Mouse (Mus musculus): ENCODE results near the gene Nemp1. TPM values are rescaled to one million over a fixed set of nuclear protein-coding genes. Genes with fewer than 3 reads are reported as not detected.

The Nemp1 gene
- polyA plus RNA-seq, 1 experiment from 2014 or later = 5.0 TPM

DNA sequence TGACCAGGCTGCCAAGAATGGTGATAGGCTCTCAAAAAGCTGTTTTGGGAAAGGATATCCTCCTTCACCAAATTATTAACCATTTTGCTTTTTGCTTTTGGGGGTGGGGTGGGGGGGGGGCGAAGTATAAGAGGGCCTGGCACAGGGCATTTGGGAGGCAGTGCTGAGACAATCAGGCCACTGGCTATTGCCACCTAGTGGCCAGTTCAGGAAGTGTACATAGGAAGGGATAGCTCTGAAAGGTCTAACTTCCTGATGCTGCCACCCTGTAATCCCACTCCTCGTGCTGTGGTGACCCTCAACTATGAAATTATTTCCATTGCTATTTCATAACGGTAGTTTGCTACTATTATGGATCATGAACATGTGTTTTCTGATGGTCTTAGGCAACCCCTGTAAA lies 40.3 kb upstream of the Nemp1 start:
- Histone ChIP-seq H3K4me3 (ENCODE audit: low read depth, low read length) (no peak overlapping the region), H3K9ac (replicated peaks; ENCODE audit: low read depth) (no peak overlapping the region), H3K27ac (ENCODE audit: low read length) (no peak overlapping the region), H3K4me2 (replicated peaks; ENCODE audit: low read depth, low read length) (no peak overlapping the region), H3K9me3 (ENCODE audit: low read length) (no peaks in the 10 kb centered on the region), H3K36me3 (ENCODE audit: insufficient read depth, low read length) (no peaks in the 10 kb centered on the region), H3K4me1 (ENCODE audit: insufficient read depth, low read depth, low read length) (no peaks in the 10 kb centered on the region), H3K27me3 (replicated peaks; ENCODE audit: insufficient read depth, low read length) (no peaks in the 10 kb centered on the region)
- 90% methylated on average over 3 of the region's 3 CpGs for WGBS
- DNase-seq (ENCODE audit: low spot score) (no peak), ATAC-seq (no peak)
- peak; percentile 59 for TF ChIP-seq CTCF (IDR thresholded peaks at IDR 0.05)
- TF ChIP-seq EP300 (IDR thresholded peaks at IDR 0.05) = no peak

DNA sequence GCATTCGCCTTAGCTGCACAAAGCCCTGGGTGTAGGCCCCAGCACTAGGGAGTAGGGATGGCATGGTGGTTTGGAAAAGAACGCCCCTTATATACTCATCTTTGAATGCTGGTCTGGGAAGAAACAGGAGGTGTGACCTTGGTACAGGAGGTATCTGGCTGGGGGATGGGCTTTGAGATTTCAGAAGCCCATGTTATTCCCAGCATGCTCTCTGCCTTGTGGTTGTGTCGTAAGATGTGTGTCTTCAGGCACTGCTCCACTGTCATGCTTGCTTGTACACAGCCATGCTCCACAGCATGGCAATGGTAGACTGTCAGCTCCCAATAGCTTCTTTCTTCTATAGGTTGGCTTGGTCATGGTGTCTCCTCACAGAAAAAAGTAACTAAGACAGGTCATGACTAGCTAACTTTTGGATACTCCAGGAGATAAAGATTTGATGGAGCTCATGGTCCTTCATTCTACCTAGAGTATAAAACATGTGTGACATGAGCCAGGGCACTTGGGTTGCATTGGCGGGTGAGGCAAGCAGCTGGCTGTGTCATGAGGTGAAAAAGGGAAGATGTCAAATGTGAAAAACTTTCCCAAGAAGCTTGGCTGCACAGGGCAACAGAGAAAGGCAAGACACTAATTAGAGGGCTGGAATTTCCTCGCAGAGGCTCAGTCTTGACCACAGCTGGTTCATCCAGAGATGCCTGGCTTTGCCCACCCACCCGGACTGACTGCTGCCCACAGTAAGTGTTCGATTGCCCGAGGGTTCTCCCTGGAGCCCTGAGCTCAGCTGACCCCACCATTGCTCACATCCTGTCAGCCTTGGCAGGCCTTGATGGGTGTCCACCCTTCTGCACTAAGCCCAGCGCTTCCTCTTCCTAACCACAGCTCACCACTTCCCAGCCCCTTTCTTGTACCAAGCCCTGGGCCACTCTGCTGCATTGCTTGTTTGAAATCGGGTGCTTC lies 35.2 kb upstream of the Nemp1 start:
- ATAC-seq (peak; percentile 56), DNase-seq (ENCODE audit: low spot score) (peak; percentile 38)
- H3K4me3 ChIP-seq (ENCODE audit: low read depth, low read length) = no peak overlapping the region

DNA sequence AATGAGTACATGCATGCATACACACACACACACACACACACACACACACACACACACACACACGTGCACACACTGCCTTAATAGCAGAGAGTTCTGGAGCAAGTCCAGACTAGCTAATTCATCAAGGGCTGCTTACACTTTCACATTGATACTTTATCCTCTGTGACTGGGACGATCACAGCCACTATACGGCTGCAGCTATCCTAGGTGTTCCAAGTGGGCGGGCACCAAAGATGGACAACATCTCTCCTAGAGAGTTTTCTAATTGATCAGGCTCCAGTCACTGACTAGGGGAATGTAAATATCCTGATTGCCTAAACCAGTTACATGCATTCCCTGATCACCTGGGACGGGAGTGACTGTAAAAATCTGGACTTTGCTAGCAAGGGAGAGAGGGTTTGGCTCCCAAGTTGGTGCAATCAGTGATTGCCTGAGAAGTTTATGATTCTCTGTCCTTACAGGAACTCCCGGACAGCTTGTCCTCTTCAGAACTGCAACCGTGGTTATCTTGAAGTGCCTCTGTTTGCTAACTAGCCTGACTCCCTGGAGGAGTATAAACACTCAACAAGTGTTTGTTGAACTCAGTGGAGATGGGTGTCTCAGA lies 33.9 kb upstream of the Nemp1 start:
- Histone ChIP-seq H3K9me3 (ENCODE audit: low read length) (no peaks in the 10 kb centered on the region), H3K4me3 (ENCODE audit: low read depth, low read length) (no peak overlapping the region), H3K36me3 (ENCODE audit: insufficient read depth, low read length) (no peaks in the 10 kb centered on the region), H3K9ac (replicated peaks; ENCODE audit: low read depth) (no peak overlapping the region), H3K27ac (ENCODE audit: low read length) (no peak overlapping the region), H3K4me1 (ENCODE audit: insufficient read depth, low read depth, low read length) (no peaks in the 10 kb centered on the region), H3K27me3 (replicated peaks; ENCODE audit: insufficient read depth, low read length) (no peaks in the 10 kb centered on the region), H3K4me2 (replicated peaks; ENCODE audit: low read depth, low read length) (no peak overlapping the region)
- no peak for ATAC-seq
- peak; percentile 32 for DNase-seq (ENCODE audit: low spot score)
- TF ChIP-seq CTCF (IDR thresholded peaks at IDR 0.05) (no peak), EP300 (IDR thresholded peaks at IDR 0.05) (no peak)
- 22% methylated on average over 7 of the region's 7 CpGs for WGBS

More for the DNA sequence above, 35.2 kb upstream of the Nemp1 start:
- no peak for TF ChIP-seq EP300 (IDR thresholded peaks at IDR 0.05)
- TF ChIP-seq CTCF (IDR thresholded peaks at IDR 0.05) = no peak
- Histone ChIP-seq H3K4me1 (ENCODE audit: insufficient read depth, low read depth, low read length) (no peaks in the 10 kb centered on the region), H3K36me3 (ENCODE audit: insufficient read depth, low read length) (no peaks in the 10 kb centered on the region), H3K4me2 (replicated peaks; ENCODE audit: low read depth, low read length) (no peak overlapping the region), H3K9me3 (ENCODE audit: low read length) (no peaks in the 10 kb centered on the region), H3K27me3 (replicated peaks; ENCODE audit: insufficient read depth, low read length) (no peaks in the 10 kb centered on the region), H3K27ac (ENCODE audit: low read length) (no peak overlapping the region), H3K9ac (replicated peaks; ENCODE audit: low read depth) (no peak overlapping the region)
- WGBS = 59% methylated on average over 10 of the region's 10 CpGs

DNA sequence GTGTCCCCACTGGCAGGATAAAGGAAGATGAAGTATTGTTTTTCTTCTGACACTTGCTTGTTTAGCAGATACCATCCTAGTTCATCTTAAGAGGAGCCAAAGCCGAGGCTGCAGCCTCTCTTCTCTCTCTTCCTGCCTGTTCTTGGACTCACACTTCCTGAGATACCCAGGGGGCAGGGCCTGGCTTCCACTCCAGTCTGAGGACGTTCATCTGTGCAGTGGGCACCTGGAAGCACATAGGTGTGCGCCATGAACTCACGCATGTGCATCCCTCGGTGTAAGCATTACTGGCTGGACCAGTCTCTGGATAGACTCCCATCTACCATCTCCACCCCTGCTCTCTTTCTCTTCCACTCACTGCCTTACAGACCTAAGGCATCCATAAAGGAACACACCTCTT lies 26.3 kb upstream of the Nemp1 start:
- no peaks in the 10 kb centered on the region for H3K9me3 ChIP-seq (ENCODE audit: low read length)
- no peak overlapping the region for H3K9ac ChIP-seq (replicated peaks; ENCODE audit: low read depth)
- H3K27ac ChIP-seq (ENCODE audit: low read length) = no peak overlapping the region
- peaks cover 6% of the 10 kb centered on the region; the same call in 1 of the 2 replicates for H3K4me1 ChIP-seq (ENCODE audit: insufficient read depth, low read depth, low read length)
- no peak overlapping the region for H3K4me2 ChIP-seq (replicated peaks; ENCODE audit: low read depth, low read length)
- no peaks in the 10 kb centered on the region for H3K36me3 ChIP-seq (ENCODE audit: insufficient read depth, low read length)
- H3K4me3 ChIP-seq (ENCODE audit: low read depth, low read length) = no peak overlapping the region
- no peak for DNase-seq (ENCODE audit: low spot score)
- H3K27me3 ChIP-seq (replicated peaks; ENCODE audit: insufficient read depth, low read length) = no peaks in the 10 kb centered on the region
- TF ChIP-seq EP300 (IDR thresholded peaks at IDR 0.05) (no peak), CTCF (IDR thresholded peaks at IDR 0.05) (no peak)
- ATAC-seq = no peak
- WGBS = 65% methylated on average over 5 of the region's 5 CpGs

DNA sequence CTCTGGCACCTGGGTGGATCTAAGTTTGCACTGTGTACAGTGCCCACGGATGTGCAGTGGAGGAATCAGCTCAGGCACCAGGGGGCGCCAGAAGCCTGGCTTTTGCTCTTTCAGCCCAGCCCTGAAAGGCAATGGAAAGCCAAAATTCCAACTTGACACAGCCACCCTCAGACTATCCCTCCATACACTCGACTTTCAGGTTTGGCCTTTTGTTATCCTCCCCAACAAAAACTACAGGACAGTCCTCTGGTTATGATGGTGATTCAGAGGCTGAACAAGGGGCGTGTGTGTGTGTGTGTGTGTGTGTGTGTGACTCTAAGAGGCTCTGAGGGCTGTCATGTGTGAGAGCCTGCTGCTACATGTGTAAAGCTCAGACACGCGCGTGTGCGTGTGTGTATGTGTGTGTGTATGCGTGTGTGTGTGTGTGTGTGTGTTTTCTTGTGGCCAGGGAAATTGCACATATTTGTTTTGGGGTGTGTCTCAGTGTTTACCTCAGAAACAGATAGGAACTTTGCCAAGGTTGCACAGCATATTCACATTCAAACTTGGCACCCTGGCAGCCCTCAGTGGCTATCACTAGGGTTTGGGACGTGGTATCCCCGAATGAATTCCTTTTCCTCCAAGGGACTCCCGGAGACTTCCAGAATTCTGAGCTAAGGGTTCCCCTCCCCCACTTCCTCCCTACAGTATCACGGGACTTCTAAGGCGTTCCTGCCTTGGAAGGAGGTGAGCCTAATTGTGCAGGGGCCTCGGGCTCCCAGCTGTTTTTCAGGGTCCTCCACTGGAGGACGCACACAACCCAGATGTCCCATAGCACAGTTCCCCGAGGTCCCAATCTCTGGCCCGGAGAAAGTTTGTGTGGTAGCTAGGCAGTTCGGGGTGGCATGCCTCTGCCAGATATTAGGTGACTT lies 24.6 kb upstream of the Nemp1 start:
- H3K9ac ChIP-seq (replicated peaks; ENCODE audit: low read depth) = peak overlapping the region; percentile 77
- H3K36me3 ChIP-seq (ENCODE audit: insufficient read depth, low read length) = peaks cover 2% of the 10 kb centered on the region; the same call in 1 of the 2 replicates
- peak overlapping the region; percentile 66 for H3K4me3 ChIP-seq (ENCODE audit: low read depth, low read length)
- TF ChIP-seq EP300 (IDR thresholded peaks at IDR 0.05) = peak; percentile 9; the same call in 1 of the 2 replicates
- TF ChIP-seq CTCF (IDR thresholded peaks at IDR 0.05) = peak; percentile 97
- no peaks in the 10 kb centered on the region for H3K27me3 ChIP-seq (replicated peaks; ENCODE audit: insufficient read depth, low read length)
- H3K4me1 ChIP-seq (ENCODE audit: insufficient read depth, low read depth, low read length) = peaks cover 6% of the 10 kb centered on the region; the same call in 1 of the 2 replicates
- ATAC-seq = peak; percentile 75
- H3K9me3 ChIP-seq (ENCODE audit: low read length) = no peaks in the 10 kb centered on the region
- peak overlapping the region; percentile 79 for H3K4me2 ChIP-seq (replicated peaks; ENCODE audit: low read depth, low read length)
- peak; percentile 93 for DNase-seq (ENCODE audit: low spot score)
- WGBS = 4% methylated on average over 19 of the region's 19 CpGs
- H3K27ac ChIP-seq (ENCODE audit: low read length) = peak overlapping the region; percentile 97
